Mouse (Mus musculus) hematopoietic stem cell, adult 5-6 weeks (primary cell): Measurements from ENCODE around the gene Dchs2. TPM values are rescaled to one million over a fixed set of nuclear protein-coding genes. Genes with fewer than 3 reads are reported as not detected.

Source experiments
- ATAC-seq, 2 experiments: fragments of 125-278 bp in 1 of 2; replicated peaks in 1 of 2; 2 replicates each; pipeline ENCODE4 v1.8.0; 2016 to 2017; ENCODE audit warnings: inconsistent platforms in 2 of 2, mild to moderate bottlenecking in 2 of 2, moderate number of reproducible peaks in 2 of 2, low read depth in 1 of 2, moderate TSS enrichment in 1 of 2; ENCODE audit not compliant: low FRiP score in 2 of 2, poor library complexity in 2 of 2, severe bottlenecking in 2 of 2, insufficient read depth in 1 of 2, low TSS enrichment in 1 of 2
- total RNA-seq: library from RNA; stranded (forward); fragments of 172-1452, 232-1000 nt; gene quantifications from 2 replicates; pipeline ENCODE4 v1.2.3, GENCODE M21; 2017

Dchs2 gene
- total RNA-seq = not detected in 2 replicates

DNA sequence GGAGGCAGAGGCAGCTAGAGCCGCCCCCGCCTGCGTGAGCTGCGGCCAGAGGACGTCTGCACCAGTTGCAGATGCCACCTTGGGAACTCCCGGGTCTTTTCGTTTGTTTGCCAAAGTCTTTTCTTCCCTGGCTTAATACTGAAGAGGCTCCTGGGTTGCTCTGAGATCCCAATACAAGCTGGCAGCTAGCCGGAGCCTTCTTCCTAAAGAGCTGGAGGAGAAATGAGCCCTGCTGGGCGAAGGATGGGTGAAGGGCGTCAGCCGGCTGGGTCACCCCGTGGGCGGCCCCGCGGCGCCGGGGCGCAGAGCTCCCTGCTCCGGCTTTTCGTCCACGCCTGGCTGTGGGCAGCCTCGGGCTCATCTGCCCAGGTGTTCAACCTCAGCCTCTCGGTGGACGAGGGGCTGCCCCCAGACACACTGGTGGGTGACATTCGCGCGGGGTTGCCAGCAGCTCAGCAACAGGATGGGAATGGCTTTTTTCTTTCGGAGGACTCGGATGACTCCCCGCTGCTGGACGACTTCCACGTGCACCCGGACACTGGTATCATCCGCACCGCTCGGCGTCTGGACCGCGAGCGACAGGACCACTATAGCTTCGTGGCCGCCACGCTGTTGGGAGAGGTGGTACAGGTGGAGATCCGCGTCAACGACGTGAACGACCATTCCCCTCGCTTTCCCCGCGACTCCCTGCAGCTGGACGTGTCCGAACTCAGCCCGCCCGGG is at the start of gene Dchs2:
Gene Dchs2, plus strand, starts transcription at position 223 of the 723 bp plus-strand sequence.
- no peak for ATAC-seq

DNA sequence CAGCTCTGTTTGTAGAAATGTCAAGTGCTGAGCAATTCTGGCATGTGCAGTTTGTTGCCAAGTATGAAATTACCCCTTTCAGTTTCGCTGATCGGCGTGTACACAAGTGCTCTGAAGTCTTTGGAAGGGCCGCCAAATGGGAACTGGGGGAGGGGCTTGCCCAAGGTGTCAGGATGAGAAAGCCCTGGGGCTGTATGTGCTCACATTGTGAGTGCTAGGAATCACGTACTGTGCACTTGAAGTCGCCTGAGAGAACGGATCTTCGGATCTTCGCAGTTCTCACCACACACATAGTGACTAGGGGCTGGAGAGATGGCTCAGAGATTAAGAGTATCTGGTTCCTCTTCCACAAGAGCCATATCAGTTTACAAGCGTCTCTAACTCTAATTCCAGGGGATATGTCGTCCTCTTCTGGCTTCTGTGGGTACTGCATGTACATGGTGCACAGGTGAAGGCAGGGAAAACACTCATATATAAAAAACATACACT is 47.1 kb upstream of the Dchs2 start:
- peak; percentile 95 to 99 for ATAC-seq

DNA sequence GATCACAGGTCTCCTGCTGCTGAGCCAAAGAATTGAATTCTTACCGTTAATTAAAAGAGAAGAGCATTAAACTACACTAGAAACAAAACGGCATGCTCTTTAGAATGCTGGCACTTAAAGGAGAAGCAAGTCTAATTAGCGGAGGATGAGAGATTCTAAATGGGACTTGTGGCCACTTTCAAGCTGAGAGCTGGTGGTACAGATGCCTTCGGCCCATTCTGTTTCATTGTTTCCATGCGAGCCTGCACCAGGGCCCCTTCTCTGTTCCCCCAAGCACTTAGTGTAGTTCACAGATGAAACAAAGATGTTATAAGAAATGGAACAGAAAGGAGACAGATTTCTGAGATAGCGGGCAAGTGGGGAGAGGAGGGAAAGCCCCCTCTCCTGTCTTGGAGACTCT is 30.2 kb upstream of the Dchs2 start:
- no peak for ATAC-seq

DNA sequence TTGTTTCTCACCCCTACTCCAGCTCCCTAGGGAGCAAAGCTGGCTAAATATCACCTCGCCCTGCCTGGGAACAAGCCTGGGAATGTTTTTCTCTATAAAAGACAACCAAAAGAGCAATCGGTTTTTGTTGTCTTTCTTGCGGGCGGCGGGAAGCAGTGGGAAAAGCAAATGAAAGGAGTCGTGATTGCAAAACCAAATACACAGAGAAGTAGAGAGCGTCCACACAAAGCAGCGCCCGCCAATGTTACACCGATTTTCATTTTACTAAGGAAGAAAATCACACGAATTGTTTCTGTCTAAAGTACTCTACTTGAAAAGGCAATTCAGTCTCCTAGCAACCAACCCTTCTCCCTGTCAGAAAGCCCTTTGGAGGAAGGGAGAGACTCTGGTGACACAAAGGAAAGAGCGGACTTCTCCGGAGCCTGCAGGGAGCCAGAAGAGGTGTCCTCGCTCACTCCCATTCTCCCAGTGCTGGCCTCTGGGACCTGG is 29.2 kb upstream of the Dchs2 start:
- ATAC-seq = no peak

DNA sequence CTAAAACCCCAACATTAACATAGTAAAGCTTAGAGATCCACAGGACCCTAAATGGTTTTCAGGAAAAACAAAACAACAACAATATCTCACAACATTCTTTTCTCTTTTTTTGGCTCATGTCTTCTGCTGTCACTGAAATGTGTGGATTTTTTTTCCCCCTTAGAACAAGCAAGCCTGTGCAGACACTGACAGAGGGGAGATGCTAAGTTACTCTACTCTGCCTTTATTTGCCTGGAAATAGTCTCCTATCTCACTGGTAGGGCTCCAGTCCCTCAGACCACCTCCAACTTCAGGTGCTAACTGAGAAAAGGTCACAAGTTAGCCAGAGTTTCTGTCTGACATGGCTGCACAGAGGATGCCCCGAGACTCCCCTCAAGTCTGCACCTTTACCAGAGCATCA is 28.6 kb upstream of the Dchs2 start:
- no peak for ATAC-seq

DNA sequence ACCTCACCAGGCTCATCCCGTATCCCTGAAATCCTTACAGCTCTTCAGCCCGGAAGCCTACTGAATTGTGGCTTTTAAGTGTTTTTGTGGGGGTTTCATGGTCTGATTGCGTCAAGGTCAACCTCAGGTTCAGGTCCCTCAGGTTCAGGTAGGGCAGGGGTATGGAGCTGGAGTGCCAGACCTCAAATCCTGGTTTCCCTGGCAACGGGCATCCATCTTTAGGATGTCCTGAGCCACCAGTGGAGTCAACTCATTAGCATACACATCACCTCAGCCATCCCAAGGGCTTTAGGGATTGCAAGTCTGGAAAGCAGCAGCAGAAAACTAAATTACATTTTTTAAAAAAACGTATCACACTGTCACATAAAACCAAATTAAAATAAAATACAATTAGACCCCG is 28.1 kb upstream of the Dchs2 start:
- no peak for ATAC-seq

DNA sequence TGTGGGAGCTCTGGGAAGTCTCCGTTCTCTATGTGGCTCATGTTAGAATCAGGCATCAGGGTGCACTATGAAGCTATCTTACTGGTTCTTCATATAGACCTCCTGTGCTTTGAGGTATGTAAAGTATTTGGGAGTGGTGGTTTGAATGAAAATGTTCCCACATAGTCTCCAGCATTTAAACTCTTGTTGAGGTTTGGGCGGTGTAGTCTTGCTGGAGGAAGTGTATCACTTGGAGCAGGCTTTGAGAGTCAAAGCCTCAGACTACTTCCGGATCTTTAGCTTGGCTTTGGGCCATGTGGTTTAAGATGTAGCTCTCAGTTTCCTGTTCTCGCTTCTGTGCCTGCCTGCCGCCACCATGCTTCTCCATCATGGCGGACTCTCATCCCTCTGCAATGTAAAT is 25.5 kb upstream of the Dchs2 start:
- ATAC-seq = no peak

DNA sequence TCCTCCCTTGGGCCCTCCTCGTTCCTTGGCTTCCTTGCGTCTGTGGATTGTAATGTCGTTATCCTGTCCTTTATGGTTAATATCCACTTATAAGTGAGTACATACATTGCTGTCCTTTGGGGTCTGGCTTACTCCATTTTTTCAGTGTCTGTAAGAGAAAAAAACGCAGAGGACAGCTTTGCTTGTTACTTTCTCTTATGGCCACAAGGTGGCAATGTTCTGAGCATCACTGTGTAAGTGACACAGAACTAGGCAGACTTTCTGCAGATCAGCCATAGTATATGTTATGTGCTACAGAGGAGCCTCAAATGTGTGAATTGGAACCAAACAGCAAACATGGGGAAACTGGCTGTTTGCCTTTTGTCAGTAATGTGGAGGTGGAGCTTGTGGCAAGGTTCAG is 17.6 kb upstream of the Dchs2 start:
- ATAC-seq = peak; percentile 66 to 76

DNA sequence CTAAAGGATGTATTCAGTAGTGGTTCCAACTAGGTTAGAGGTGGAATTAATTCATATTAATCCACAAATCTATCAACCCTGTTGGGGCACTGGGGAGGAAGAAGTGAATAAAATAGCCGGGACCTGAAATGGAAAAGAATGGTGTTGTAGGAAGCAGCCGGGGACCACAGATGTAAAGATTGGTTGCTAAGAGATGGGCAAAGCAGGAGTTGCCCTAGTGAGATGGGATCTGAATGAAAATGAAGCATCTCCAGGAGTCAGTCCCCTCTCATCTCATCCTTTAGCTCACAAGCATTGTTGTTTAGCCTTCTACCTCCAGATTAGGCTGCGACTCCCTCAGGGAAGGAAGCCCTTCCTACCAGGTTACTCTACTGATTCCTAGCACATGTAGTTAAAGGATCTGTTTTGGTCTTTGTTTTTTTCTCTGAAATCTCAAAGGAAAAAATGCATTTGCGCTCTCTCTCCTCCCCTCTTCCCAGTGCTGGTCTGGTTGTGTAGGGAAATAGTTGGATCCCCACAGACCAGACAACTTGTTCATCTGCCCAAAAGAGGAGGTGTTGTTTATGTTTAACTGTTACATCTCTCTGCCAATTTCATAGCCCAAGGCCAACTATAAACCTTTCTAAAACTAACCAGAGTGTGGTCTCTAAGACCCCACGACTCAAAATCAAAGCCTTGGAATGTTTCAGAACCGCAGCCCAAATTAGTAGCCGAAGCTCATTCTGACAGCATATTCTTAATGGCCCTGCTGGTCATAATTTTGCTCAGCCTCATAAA is 16.1 kb upstream of the Dchs2 start:
- no peak for ATAC-seq

DNA sequence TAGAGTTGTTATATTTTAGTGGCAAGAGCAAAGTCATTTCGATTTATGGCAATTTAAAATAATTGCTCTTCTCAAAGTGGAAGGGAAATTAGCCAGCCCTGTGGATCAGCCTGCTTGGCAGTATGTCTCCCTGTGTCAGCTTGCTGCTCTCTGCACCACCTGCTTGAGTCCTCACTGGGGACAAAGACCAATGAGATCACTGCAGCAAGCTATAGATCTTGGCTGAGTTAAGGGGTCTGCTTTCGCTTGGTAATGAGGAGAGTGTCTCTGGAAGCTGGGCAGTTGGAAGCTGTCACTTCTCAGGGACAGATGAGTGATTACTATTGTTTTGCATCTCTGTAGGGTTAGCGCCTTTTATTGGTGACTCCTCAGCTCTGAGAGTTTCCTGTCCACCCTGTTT is 14.9 kb upstream of the Dchs2 start:
- no peak for ATAC-seq

DNA sequence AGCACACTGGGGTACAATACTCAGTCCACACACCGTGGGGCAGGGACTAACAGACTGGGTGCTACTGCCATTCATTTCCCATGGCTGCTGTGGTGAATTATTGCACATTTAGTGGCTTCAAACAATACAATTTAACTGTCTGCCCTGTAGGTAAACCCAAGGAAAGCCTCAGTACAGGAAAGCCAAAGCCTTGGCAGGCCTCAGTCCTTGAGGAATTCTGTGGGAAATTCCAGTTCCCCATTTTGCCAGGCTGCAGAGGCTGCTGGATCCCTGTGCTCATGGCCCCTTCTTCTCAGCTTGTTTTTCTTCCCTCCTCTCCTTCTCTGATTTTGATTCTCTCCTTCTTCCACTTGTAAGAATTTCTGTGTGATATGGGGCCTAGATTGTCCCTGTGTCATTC is 12.8 kb upstream of the Dchs2 start:
- no peak for ATAC-seq

DNA sequence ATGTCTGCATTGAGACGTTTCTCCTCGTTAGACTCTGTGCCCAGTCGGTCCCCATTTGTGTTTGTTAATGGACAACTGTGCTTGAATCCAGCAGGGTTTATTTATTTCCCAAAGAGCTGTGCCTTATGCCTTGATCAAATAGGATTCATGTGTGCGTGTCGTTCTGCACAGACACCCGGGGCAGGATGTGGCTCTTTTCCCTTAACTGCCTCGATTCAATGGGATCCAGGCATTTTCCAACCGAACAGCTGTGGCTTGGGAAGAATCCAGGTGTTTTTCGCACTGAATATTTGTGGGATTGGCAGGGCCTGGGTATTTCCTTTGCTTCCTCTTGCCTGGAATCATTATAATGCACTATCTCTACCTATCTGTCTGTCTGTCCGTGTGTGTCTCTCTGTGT is 10.2 kb upstream of the Dchs2 start:
- no peak for ATAC-seq

DNA sequence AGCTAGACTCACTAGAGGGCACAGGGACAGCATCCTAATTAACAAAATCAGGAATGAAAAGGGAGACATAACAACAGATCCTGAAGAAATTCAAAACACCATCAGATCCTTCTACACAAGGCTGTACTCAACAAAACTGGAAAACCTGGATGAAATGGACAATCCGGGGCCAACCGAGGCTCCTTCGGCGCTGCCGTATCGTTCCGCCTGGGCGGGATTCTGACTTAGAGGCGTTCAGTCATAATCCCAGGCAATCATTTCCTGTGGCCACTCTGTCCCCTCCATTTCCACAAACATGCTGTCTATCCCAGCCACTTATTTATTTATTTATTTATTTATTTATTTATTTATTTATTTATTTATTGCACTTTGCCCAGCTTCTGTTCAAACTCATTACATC is 3.8 kb upstream of the Dchs2 start:
- peak; percentile 70 to 76; a peak in 2 of 4 replicates for ATAC-seq

DNA sequence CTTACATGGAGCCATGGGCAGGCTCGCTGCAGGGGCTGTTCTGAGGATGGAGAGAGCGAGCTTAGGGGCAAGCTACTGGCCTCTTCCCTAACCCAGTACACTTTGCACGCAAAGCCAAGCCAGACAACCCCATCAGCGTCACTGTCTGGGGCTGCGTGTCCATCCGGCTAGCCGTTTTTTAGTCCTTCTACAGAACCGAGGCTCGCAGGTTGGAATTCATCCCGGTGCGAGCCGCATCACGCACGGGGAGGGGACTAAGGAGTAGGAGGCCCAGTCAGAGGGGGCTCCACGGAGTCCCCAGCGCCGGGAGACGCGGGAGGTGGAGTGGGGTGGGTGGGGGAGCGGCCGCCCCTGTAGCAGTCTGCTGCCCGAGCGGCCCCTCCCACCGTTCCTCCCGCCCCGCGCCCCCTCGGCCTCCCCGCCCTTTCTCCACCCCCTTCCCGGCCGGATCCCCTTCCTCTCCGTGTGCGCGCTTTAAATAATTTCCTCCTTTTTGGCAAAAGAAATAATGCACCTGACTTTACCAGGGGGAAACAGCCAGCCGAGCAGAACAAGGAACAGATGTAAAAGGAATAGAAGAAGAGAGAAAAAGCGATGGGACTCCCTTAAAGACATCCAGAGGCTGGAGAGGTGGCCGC is 541 bp upstream of the Dchs2 start:
- ATAC-seq = no peak

DNA sequence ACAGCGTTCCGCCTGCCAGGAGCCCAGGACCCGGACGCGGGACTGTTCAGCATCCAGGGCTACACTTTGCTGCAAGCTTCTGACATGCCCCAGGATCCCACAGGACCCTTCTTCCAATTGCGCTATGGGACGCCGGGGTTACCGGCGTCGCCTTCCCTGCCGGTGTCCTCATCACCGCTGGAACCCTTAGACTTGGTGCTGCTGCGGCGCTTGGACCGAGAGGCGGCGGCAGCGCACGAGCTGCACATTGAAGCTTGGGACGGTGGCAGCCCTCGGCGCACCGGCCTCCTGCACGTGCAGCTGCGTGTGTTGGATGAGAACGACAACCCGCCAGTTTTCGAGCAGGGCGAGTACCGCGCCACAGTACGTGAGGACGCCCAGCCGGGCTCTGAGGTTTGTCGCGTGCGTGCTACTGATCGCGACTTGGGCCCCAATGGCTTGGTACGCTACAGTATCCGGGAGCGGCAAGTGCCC is 738 bp downstream of the Dchs2 start:
- ATAC-seq = 0 out of 4 replicates have a peak, but pooled peaks of 1 of the 2 experiments have one; percentile 30

DNA sequence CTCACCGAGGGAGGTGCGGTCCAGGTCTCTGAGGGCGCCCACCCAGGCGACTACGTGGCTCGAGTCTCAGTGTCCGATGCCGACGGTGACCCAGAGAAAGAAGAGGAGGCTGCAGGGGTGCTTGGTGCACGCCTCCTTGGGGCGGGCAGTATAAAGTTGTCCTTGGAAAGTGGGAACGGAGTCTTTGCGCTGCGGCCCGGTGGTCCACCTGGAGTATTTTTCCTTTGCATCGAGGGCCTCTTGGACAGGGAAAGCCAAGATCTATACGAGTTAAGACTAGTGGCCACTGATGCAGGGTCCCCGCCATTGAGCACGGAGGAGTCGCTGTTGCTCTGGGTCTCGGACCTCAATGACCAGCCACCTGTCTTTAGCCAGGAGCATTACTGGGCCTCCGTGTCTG is 1.4 kb downstream of the Dchs2 start:
- no peak for ATAC-seq

DNA sequence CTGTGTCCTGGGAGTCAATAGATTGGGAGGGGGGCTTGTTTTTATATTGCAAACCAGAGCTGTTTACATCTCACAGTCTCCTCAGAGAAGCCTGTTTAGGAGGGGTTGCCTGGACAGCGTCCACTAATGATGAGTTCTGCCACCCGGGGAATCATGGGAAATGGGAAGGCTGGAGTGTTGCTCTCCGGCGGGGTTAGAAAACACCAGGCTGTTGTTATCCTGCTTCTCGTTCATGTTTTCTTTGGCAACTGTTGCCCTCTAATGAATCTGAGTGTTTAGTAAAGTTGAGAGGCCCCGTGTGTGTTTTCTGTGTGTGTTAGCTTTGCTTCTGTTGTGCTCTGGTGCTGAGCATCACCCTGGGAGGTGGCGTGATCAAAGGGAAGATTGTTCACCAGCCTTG is 8.7 kb downstream of the Dchs2 start:
- no peak for ATAC-seq

DNA sequence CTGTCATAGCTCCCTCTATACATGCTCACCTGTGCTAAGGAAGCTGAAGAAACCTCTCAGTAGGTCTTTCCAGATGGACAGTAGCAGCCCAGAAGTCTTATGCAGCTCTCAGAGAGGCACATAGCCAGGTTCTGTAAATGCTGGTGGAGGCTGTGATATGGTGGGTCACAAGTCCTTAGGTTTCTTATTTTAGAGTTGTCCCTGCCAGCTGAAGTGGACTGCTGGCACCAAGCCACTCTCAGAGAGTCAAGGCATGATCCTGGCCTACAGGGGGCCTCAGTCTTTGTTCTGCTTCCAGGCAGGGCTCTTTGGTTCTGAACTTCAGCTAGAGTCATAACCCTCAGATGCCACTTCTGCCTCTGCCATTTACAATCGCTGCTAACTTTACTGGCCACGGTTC is 11.1 kb downstream of the Dchs2 start:
- ATAC-seq = no peak
